Mouse (Mus musculus): ENCODE data around the gene Ccr6.

DNA sequence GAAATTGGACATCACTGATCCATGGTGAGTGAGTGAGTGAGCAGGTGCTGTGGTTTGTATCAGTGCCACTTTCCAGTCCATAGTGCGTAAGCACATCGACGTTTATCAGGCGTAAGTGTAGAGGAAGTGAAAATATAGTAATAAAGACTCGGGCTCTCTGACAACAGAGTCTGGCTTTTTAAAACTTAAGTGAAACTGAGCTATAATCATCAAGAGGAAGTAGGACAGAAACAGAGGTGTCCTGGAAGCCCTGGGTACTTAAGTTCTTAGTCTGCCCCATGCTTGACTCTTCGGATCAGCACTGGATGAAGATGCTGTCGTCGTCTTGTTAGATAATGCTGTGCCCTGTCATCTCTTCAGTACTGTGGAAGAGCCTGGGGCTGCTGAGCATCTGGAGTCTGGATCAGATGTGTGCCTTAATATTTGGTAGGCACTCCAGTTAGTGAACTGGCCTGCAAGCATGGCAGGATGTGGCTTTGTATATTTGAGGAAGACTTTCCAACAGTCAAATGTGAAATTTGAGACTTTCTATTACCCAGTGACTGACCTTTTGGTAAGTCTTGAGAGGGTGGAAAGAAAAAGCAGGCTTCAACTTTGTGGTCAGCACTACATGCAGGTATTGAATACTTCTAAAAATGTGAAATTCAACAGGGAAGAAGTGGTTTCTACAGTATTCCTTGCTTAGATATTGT lies 40.0 kb upstream of the Ccr6 start:
- TF ChIP-seq CTCF (IDR thresholded peaks at IDR 0.05; ENCODE audit: low read depth) (no peak), EP300 (IDR thresholded peaks at IDR 0.05; ENCODE audit: low read depth) (no peak)
